Mouse (Mus musculus) A20 (cell line): ENCODE results near the gene Lekr1.

ENCODE experiments used
- DNase-seq: peaks from one replicate; pipeline ENCODE4 v3.0.0-alpha.2; 2011; ENCODE audit warnings: low read depth, low spot score

The Lekr1 gene

GRCm38 (mm10) chr3:65829943-65830483 is 164.0 kb downstream of the Lekr1 start:
- no peak for DNase-seq

GRCm38 (mm10) chr3:65830801-65831200 is 164.8 kb downstream of the Lekr1 start:
- no peak for DNase-seq

GRCm38 (mm10) chr3:65832398-65832797 is 166.4 kb downstream of the Lekr1 start:
- DNase-seq: no peak

GRCm38 (mm10) chr3:65836435-65836834 is 170.4 kb downstream of the Lekr1 start:
- no peak for DNase-seq

- DNase-seq: peak; percentile 41
Observed at GRCm38 (mm10) chr3:65839664-65840063, 173.6 kb downstream of the Lekr1 start.

- DNase-seq: no peak
Observed at GRCm38 (mm10) chr3:65841175-65841574, 175.1 kb downstream of the Lekr1 start.

- no peak for DNase-seq
Observed at GRCm38 (mm10) chr3:65842515-65843184, 176.6 kb downstream of the Lekr1 start.

- no peak for DNase-seq
Observed at GRCm38 (mm10) chr3:65843185-65843552, 177.1 kb downstream of the Lekr1 start.

- no peak for DNase-seq
Observed at GRCm38 (mm10) chr3:65844302-65844701, 178.3 kb downstream of the Lekr1 start.

- no peak for DNase-seq
Observed at GRCm38 (mm10) chr3:65844851-65845552, 179.0 kb downstream of the Lekr1 start.

- DNase-seq: no peak
Observed at GRCm38 (mm10) chr3:65847158-65847787, 181.2 kb downstream of the Lekr1 start.

- no peak for DNase-seq
Observed at GRCm38 (mm10) chr3:65853746-65854145, 187.7 kb downstream of the Lekr1 start.

- peak; percentile 70 for DNase-seq
Observed at GRCm38 (mm10) chr3:65855521-65855920, 189.5 kb downstream of the Lekr1 start.

- DNase-seq: no peak
Observed at GRCm38 (mm10) chr3:65858118-65858517, 192.1 kb downstream of the Lekr1 start.

GRCm38 (mm10) chr3:65858741-65859348 is 192.8 kb downstream of the Lekr1 start:
- no peak for DNase-seq

GRCm38 (mm10) chr3:65859750-65860149 is 193.7 kb downstream of the Lekr1 start:
- no peak for DNase-seq

GRCm38 (mm10) chr3:65860903-65861302 is 194.9 kb downstream of the Lekr1 start:
- no peak for DNase-seq

- no peak for DNase-seq
Observed at GRCm38 (mm10) chr3:65861471-65861881, 195.4 kb downstream of the Lekr1 start.

GRCm38 (mm10) chr3:65863297-65863696 is 197.3 kb downstream of the Lekr1 start:
- DNase-seq: peak; percentile 87

GRCm38 (mm10) chr3:65863762-65864377 is 197.8 kb downstream of the Lekr1 start:
- DNase-seq: no peak

- DNase-seq: no peak
Observed at GRCm38 (mm10) chr3:65868931-65869330, 202.9 kb downstream of the Lekr1 start.

GRCm38 (mm10) chr3:65869724-65870123 is 203.7 kb downstream of the Lekr1 start:
- DNase-seq: no peak
